Mouse (Mus musculus) frontal cortex, adult 2 months (tissue): ENCODE measurements around the gene Ybx3. TPM values are rescaled to one million over a fixed set of nuclear protein-coding genes. Genes with fewer than 3 reads are reported as not detected.

Experiments used
- DNase-seq, 2 experiments: peaks; one replicate each; pipeline ENCODE4 v3.0.0; 2022; ENCODE audit warnings: low spot score in 1 of 2; ENCODE audit errors: extremely low spot score in 1 of 2
- polyA plus RNA-seq: library from polyadenylated mRNA; depleted of rRNA; stranded (reverse); fragments of >200 nt; gene quantifications from 2 replicates; pipeline ENCODE4 v1.2.3, GENCODE M21; 2012; rRNA removed

The Ybx3 gene
- 70.5 and 75.2 TPM in 2 replicates for polyA plus RNA-seq

DNA sequence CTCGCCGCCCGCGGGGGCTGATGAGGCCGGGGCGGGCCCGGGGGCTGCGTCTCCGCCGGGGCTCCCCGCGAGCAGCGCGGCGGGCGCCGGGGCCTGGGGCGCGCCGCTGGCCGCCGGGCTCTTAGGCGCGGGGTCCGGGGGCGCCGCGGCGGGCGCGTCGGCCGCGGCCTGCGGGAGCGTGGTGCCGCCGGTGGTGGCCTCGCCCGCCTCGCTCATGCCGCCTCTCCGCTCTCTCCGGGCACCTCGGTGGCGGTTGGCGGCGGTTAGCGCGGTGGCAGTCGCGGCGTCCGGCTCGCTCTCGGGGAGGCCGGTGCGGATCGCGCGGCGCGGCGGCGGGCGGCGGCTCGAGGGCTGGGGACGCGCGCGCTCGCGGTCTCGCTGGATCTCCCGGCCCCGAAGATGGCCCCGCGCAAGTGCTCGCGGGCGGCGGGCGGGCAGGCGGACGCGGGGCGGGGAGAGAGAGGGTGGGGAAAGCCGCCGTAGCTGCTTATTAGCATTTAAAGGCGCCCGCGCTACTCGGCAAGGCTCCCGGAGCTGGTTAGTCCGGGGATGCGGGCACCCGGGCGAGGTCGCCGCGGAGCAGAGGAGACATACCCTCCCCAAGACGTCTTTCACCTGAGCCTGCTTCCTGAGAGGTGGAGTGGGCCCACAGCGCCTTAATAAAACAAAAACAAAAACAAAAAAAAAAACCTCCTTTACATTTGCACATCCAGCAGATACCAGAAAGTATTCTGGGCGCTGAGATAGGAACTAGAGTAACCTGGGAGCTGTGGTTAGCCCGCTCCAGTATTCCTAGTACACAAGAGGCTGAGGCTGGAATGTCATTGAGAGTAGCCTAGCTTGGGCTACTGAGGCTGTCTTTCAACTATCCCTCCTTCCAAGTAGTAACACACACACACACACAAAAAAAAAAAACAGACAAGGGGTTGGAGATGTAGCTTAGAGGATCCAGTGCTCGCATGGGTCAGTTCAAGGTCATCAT lies at the start of gene Ybx3:
Ybx3 (minus strand) TSS at position 437 of the 982 bp plus-strand sequence.
- DNase-seq, result peak; percentile 75 to 89

DNA sequence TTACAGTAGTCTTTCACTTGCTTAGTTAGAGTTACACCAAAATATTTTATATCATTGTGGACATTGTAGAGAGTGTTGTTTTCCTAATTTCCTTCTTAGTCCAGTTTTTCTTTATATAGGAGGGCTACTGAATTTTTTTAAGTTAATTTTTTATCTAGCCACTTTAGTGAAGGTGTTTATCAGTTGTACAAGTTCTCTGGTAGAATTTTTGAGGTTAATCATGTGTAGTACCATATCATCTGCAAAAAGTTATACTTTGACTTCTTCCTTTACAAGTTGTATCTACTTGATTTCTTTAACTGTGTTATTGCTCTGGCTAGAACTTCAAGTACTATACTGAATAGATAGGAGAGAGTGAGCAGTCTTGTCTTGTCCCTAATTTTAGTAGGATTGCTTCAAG lies 48.4 kb upstream of the Ybx3 start:
- no peak for DNase-seq

DNA sequence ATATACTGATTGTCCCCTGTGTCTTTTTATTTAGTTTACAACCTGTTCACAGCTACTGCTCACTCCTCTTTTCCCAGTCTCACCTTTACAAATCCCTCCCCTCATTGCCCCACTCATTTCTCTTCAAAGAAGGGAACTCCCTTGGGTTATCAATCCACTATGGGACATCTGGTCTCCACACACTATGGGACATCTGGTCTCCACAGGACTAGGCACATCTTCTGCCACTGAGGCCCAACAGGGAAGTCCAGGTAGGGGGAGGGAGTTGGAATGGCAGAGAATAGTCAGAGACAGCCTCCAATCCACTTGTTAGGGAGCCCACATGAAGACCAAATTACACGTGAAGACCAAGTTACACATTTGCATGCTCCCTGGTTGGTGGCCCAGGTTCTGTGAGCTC lies 45.8 kb upstream of the Ybx3 start:
- DNase-seq, result no peak

DNA sequence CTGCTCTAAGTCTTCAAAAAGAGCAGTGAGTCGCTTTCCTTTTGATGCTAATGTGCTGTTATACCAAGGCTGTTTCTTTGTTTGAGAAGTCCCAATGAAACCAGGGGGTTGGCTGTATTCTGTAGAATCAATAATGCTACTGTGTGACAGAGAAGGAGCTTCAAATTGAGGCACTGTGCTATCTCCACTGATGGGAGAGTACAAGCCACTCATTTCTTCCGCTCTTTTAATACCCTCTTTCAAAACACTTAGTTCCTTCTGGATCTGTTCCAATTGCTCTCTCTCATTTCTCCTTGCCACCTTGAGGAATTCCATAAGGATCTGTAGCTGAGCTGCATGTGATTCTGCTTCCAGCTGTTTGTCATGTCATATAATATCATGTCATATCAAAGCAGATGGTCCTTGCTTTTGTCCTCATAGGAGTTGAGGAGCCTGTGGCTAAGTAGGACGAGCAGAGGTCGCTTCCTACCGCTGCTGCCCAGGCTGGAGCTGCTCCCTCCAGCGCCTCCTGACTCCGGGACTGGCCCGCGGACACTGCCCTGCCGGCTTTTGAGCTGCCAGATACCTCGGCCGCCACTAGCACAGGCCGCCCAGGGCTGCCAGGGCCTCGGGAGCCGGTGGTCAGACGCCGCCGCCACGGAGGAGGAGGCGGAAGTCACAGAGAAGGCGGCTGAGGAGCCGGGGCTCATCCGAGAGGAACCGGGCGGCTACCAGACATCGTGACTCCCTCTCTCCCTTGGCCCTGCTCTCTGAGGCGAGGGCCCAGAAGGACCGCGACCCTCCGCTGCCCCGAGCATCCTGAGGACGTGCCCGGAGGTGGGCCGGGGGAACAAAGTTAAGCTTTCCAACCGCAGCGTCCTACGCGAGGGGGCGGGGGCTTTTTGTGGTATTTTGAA lies 45.1 kb upstream of the Ybx3 start:
- no peak for DNase-seq

DNA sequence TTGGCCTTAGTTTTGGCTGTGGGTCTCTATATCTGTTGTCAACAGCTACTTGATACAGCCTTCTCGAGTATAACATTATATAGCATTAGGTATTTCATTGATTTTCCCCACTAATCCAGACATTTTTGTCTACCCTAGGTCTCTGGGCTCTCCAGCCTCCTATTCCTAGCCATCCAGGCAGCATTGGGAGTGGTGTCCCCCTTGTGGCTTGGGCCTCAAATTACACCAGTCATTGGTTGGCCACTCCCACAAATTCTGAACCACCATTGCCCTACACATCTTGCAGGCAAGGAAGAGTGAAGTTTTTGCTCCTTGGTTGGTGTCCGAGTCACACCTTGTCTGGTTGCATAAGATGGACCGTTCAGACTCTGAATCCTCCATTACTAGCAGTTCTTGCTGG lies 33.3 kb upstream of the Ybx3 start:
- peak in 1 of 2 experiments; percentile 21 for DNase-seq

DNA sequence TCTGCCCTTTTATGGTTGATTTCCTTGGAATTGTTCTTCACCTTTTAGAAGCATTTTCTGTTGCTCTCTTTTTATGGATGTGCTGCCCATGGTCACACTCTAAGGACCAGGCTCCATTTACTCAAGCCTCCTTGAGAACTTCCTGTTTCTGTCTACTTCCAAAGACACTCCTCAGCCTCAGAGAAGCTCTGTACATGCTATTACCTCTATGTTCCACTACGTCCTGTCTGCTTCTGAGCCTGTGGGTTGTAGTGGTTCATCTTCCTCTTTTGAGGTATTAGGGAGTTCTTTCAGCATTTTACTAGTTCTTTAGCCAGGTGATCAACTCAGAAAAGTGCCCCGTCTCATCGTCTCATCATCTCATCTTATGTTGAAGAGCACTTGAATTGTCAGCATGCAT lies 31.3 kb upstream of the Ybx3 start:
- DNase-seq, result no peak

DNA sequence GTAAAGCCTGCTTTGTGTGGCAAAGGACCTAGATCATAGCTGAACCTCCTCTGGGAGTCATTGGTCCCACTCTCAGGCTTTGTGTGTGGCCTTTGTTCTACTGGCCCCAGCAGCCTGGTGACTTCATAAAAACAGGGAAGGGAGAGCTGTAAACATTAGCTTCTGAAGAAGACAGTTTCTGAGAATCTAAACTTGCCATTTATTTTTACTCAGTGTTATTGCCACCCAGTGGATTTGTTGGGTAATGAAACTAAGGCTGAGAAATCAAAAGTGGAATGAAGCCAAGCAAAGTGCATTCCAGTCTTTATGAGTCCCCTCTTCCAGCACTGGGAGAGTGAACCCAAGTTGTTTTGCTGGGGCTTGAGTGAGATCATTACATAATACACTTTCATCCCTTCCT lies 30.5 kb upstream of the Ybx3 start:
- DNase-seq, result peak; percentile 8 to 73

DNA sequence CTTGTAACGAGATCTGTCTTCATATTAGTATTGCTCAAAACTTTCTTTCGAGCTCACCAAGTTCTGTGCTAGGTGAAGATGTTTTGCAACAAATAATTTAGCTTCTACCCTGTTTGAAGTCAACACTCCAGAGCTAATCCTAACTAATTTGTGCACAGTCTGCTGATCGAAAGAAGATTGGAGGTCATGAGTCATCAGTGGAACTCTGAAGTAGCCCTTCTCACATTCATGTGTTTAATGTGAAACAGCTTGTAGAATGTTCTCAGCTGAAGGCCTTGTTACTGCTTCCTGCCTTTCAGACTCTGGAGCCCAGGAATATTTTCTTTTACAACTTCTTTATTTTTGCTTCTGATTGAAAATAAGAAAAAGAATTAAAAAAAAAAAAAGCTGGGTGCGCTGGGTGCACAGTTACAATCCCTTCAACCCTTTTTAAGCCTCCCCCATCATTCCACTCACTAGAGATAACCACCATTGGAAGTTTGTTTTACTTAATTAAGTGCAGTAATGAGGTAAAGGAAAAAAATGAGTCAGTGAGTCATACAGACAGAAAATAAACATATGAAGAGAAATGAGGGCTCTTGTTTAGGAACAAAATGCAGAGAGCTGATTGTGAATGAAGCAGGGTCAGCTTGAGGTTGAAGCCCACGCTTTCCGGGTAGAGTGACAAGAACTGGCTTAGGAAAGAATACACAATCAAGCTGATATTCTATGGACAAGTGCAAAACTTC lies 23.0 kb upstream of the Ybx3 start:
- no peak for DNase-seq

DNA sequence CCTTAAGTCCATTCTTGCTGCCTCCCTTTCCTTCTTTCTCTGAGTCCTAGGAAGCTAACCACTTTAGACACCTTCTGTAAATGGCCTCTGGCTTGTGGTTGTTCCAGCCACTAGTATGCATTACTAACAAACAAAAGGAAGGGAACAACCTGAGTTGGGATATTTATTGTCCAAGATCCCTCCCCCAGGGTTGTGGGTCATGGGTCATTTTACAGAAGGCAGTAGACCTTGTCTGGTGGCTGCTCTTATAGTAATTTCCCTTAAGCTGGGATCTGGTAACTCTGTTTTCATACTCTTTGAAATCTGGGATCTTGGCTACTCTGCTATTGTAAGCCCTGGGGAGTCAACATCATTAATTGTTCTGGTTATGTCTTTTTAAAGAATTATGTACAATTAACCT lies 18.7 kb upstream of the Ybx3 start:
- DNase-seq, result no peak

DNA sequence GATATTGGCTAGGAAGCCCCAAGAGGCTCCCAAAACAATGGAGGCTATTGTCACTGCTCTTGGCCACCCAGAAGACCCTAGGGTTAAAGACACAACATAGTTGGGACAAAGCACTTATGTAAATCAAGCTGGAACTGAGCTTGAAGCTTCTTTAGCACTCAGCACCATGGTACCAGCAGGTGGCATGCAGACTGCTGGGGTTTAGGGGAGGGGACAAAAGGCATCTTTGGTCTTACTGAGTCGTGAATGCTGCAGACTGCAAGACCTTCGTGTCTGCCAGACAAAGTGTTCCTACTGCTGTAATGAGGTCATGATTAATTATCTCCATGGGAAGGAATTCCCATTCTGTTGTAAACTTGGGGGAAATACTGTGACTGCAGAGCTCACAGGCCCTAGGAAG lies 17.6 kb upstream of the Ybx3 start:
- no peak for DNase-seq

DNA sequence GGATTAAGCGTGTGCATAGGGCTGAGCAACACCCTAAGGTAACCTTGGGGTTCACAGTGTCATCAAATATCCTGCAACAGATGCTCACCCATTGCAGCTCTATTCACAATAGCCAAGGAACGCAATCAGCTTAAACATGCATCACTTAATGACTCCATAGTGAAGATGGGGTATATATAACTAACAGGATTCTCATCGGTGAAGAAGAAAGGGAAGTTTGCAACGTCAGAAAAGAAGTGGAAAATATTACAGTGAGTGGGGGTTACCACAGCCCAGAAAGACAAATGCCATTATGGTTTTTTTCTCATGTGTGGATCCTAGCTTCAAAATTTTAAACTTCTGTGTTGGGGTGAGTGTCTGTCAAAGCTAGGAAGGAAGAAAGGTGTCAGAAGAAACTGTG lies 16.9 kb upstream of the Ybx3 start:
- DNase-seq, result no peak

DNA sequence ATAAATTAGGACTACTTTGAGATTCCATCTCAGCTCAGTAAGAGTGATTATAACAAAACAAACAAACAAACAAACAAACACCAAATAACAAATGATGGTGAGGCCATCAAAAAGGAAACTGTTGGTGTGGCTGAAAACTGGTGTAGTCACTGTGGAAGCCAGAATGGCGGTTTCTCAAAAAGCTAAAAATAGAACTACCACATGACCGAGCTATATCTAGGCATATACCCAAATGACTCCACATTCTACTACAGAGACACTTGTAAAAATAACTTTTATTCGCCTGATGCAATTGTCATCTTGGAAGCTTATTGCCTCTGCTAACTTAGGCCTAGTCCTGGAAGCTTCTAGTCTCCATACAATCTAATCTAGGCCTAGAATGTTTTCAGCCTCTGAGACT lies 16.0 kb upstream of the Ybx3 start:
- no peak for DNase-seq

DNA sequence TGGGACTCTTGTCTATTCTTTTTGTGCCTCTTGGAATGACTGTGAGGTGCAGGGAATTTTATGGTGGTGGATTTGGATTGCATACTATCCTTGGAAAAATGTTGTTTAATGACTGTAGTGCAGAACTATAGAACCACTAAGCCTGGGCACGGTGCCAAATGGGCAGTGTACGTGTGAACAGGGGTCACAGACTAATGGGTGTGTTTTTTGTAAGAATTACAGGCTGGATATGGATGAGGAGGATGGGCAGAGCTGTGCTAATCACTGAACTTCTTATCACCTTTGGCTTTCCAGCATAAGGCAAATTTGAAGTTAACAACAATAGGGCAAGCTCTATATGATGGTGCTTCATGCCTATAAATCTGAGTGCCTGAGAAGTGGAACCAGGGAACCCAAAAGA lies 14.8 kb upstream of the Ybx3 start:
- no peak for DNase-seq

DNA sequence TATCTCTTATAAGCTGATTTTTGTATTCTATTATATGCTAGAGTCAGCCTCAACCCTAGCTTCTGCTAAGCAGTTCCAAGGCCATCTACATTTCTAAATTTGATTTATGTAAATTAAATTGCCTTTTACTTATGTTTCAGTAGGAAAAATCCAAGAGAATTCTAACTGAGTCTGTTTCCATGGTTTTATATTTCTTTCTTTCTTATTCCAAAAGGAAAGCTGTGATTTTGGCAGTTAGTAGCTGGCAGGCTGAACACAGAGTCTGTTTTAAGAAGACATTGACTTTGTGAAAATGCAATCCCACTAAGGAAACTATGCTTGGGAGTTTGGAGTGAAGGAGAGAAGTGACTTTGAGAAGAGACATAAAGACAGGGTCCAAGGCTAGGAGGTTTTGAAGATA lies 14.3 kb upstream of the Ybx3 start:
- DNase-seq, result peak in 1 of 2 experiments; percentile 39

DNA sequence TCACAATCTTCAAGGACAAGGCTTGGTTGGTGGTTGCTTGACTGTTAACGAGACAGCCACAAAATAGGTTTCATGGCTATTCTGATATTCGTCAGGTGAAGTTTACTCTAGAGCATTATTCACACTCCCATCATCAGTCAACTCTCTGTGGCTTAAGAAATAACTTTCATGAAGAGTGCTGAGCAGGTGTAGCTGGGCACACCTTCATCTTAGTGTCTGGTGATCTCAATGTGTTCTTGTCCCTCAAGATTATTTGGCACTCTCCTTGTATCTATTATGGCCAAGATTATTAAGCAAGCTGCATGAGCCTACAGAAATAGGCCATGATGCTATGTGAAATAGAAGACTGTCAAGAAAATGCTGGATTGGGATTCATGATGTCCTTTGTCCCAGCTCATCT lies 13.0 kb upstream of the Ybx3 start:
- no peak for DNase-seq

DNA sequence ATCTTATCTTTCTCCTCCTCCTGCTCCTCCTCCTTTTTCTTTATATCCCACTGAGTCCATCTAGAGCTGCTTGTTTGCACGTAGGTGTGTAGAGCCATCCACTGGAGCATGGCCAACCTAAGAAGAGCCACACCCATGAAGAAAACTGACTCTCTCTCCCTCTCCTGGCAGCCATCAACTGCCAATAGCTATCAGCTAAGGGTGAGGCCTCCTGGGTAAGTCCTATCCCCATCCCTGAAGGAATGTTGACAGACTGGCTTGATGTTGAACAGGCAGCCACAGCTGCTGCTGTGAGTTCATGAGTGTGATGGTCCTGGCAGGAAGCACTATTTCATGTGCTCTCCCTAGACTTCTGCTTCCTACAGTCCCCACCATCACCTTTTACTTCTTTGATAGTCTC lies 8.4 kb upstream of the Ybx3 start:
- DNase-seq, result no peak

DNA sequence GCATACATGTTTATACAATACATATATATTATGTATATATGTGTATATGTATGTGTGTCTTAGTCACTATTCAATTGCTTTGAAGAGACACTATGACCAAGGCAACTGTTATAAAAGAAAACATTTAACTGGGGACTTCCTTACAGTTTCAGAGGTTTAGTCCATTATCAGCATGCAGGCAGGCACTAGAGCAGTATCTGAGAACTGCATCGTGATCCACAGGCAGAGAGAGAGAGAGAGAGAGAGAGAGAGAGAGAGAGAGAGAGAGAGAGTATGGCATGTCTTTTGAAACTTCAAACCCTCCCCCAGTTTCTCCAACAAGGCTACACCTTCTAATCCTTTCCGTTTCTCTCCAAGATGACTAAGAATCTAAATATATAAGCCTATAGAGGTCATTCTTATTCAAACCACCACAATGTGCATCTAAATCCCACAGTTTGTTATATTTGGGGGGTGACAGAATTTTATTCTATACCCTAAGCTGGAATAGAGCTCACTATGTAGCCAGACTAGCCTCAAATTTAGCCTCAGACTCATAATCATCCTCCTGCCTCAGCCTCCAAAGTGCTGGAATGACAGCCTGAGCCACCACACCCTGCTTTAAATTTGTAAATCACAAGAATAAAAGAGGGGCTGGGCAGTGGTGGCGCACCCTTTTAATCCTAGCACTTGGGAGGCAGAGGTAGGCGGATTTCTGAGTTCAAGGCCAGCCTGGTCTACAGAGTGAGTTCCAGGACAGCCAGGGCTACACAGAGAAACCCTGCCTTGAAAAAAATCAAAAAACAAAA lies 5.8 kb upstream of the Ybx3 start:
- DNase-seq, result no peak

DNA sequence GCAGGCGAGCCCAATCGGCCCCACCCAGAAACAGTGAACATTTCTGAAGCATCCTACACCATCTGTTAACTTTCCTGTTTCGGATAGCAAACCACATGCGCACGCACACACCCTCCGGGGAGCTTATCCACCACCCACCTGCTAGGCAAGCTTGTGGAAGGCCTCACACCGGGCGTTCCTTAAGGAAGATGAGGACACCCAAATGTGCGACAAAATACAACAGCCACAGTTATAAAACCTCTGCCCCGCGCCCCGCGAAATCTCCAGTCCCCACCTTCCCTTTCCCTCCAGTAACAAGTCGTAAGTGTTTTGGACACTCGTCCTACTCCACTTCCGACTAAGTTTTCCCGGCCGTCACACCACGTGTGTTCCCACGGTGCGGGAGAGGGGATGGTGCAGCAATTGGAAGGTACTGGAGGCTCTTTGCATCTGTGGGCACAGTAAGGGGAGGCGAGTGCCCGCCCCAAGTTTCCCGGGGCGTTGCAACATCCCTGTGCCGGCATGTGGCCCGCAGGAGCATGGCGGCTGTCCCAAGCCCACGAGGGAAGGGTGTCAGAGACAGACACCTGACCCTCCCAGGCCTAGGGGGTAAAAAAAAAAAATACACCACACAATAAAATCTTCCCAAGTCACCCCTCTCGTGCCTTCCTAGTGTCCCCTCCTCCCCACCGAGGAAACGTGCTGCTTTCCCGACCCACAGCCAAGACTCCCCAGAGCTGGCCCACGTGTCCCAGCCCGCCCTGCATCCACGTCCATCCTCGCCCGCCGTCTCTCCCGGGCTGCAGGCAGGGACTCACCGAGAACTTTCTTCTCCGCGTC lies 846 bp downstream of the Ybx3 start:
- peak; percentile 74 to 85 for DNase-seq

DNA sequence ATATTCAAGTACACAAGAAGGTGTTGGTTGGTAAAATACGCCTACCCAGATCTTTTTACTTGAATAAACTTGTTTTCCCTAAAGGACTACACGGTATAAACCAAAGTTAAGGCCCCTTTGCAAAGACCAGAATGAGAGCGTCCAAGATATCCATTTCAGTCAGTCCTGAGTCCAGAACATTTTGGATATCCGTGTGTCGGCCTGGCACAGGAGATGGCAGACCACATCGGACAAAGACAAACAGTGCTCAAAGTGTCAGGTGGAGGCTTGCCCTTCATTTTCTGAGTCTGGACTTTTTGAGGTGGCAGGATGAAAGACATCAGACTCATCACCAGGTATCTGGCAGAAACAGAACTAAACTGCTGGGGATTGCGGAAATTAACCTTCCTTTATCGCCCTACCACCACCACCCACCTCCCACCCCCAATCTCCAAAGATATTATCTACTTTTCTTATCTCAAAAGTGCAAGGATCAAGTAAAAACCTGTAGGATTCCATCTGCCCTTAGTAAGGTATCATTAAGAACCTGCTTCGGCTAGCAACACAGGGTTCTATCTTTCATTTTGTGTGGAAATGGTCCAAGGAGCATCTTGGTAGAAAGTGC lies 1.8 kb downstream of the Ybx3 start:
- DNase-seq, result no peak
